Mouse (Mus musculus) 3T3-L1 (cell line): ENCODE results near the gene Prkch.
A peak's percentile ranks its signal among the peaks of the same experiment; 100 is the strongest.

Experiments
- DNase-seq: peaks from one replicate; pipeline ENCODE4 v3.0.0-alpha.2; 2015; ENCODE audit warnings: low read depth, low spot score

Gene Prkch

DNA sequence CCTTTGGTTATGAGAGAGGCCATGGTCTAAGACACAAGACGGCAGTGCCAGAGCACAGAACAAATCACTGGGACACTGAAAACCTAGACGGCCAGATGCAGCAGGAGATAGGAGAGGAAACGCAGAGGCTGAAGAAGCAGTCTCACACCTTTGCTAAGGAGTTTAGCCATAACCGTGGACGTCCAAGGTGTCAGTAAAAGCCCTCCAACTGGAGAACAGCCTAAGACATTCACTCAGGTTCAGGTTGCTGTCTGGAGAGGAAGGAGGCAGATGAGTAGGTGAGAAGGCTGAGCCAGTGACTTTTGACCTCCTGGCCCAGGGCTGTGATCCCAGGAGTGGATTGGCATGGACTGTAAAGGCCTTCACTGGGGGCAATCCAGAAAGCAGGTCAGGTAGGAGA lies 130.0 kb downstream of the Prkch start:
- no peak for DNase-seq

GRCm38 (mm10) chr12:73715331-73715730 lies 130.7 kb downstream of the Prkch start:
- DNase-seq, result no peak

DNA sequence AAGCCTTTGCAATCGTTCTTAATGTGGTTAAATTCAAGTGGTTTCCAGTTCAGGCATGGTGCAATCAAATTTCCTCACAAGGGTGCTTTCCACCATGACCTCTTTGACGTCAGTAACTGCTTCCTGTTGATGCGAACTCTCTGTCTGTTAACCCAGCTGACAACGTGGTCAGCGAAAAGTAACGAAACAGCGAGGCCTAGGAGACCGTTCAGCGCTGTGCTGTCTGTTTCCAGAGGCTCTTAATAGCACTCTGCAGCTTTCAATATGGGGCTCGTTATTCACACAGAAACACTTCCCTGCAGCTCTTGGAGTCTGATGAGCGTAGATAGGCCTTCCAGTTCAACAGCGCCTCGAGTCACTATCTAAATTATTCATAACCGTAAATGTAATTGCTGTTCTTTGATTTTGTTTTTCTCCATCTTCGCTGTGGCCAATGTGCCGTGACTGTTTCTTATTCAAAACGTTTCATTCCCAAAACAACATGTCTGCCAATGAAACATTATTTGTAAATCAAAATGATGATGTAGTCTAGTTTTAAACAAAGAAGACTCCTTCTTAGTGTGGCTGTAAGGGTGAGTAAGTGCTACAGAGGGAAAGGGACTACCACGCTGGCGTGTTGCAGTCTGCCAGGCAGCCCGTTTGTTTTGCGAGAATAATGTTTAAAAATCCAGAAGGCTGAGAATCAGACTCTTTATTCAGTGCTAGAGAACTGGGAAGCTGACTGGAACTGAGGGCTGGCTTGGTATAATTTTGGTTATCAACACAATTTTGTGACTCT lies 131.5 kb downstream of the Prkch start:
- no peak for DNase-seq

- DNase-seq, result no peak
These were observed 133.4 kb downstream of the Prkch start for GRCm38 (mm10) chr12:73718036-73718435.

- no peak for DNase-seq
These were observed 135.2 kb downstream of the Prkch start for GRCm38 (mm10) chr12:73719816-73720215.

DNA sequence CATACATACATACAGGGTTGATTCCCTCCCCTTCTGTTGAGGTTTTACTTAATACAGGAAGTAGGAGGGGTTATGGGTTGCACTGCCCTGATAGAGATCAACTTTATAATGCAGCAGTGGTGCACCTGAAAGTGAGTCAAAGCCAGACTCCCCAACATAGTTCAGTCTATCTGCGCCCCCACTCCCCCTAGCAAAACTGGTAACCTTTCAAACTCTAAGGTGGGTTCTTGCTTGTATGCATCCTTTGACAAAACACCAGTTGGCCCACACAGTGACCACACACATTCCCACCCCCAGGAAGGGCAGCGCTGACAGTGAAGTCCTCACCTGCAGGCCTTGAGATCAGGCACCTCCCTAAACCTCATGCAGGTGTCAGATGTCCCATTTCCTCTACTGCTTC lies 135.9 kb downstream of the Prkch start:
- DNase-seq, result no peak

- DNase-seq, result no peak
These were observed 137.5 kb downstream of the Prkch start for GRCm38 (mm10) chr12:73722060-73722459.

- no peak for DNase-seq
These were observed 138.5 kb downstream of the Prkch start for GRCm38 (mm10) chr12:73723067-73723466.

- DNase-seq, result no peak
These were observed 139.3 kb downstream of the Prkch start for GRCm38 (mm10) chr12:73723887-73724286.

DNA sequence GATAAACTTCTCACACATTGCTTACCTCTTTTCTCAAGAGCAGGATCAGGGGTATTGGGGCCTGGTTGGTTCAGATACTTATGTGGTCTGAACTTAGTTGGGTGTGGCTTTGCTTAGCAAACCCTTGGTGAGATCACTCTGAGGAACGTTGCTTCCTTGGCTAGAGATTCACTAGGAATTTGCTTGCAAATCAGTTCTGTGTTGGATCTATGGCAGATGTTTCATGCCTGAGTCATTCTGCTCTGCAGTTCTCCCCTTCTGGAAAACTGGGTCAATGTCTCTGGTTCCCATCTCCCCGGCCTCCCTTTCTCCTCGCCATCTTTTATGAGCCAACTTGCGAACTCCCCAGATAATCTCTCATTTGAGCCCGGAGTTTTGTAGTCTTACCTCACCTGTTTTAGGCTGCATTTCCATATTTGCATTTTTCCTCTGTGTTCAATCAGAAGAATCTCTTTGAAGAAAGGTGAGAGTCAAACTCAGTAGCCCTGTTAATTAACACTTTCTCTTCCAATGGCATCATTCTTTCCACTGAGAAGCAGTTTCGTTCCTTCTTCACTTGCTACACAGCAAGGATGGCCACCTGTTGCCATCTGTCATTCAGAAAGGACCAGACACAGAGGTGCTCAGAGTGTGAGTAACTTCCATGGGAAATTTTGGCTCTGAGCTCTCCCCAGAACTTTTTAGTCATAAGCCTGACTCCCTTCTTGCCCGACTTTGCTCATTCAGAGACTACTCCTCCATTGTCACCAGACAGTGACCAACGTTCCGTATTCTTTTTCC lies 141.4 kb downstream of the Prkch start:
- DNase-seq, result peak; percentile 95

DNA sequence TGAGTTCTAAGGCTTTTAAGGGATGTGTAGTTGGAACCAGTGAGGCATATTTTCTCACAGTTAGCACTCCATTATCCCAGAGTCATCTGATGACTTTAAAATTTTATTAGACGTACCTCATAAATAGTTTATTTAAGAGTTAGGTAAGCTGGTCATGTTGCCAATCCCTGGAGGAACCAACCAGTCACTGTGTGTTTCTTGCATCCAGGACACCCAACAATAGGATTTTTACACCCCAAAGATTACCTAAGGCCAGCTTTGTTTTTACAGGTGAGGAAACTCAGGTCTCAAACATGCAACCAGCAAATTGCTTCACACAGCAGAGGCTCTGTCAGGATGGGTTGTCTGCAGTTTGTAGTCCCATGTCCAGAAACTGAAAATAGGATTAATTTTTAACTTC lies 142.4 kb downstream of the Prkch start:
- DNase-seq, result no peak

- DNase-seq, result peak; percentile 63
These were observed 146.0 kb downstream of the Prkch start for GRCm38 (mm10) chr12:73730603-73731002.

DNA sequence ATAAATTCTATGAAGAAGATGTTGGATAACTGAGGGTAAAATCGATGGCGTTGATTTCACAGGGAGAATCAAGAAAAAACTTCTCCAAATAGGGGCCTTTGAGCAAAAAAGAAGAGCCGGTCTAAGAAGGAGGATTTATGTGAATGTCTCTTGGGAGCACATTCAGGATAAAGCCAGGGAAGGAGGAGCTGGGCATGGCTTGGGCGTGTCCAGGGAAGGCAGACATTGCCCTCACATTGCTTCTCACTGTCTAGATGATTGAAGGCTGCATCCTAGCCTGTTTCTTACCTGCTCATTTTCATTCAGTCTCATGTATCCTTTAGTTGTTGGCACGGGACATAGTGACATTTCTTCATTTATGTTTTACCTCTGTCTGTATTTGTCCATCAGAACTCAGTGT lies 146.5 kb downstream of the Prkch start:
- peak; percentile 37 for DNase-seq

GRCm38 (mm10) chr12:73731848-73732540 lies 147.4 kb downstream of the Prkch start:
- no peak for DNase-seq

DNA sequence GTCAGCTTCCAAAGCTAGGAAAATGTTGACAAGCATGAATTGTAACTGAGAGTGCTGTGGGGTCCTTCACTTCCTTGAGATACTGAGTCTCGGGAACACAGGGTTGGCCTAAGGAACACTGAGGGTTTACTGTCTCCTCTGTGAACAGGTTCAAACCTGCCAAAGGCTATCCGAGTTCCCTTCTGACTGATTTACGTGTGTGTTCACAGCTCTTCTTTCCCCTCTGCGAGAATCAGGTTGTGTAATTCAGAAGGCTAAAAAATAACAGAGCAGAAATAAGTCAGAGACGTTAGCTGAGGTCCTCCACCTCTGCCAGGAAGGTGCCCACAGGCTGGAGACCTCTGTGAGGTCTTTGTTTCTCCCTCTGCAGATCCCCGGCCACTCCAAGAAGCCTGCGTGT lies 148.3 kb downstream of the Prkch start:
- no peak for DNase-seq

DNA sequence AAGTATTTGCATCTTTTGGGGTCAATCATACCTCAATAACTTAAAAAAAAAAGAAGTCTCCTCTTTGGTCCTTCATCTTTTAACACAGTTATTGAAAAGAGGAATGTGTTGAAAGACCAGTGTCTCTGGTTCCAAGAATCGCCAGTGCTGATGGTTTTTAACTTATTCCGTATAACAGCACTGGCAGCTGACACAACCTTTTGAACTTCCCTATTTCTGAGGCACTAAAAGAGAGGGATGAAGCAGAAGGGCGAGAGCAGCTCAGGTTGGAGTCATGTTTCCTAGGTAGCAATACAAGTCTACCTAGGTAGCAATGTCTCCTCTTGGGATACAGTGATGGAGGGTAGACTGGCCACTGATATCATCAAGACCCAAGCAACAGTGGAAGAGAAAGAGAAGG lies 152.3 kb downstream of the Prkch start:
- no peak for DNase-seq

DNA sequence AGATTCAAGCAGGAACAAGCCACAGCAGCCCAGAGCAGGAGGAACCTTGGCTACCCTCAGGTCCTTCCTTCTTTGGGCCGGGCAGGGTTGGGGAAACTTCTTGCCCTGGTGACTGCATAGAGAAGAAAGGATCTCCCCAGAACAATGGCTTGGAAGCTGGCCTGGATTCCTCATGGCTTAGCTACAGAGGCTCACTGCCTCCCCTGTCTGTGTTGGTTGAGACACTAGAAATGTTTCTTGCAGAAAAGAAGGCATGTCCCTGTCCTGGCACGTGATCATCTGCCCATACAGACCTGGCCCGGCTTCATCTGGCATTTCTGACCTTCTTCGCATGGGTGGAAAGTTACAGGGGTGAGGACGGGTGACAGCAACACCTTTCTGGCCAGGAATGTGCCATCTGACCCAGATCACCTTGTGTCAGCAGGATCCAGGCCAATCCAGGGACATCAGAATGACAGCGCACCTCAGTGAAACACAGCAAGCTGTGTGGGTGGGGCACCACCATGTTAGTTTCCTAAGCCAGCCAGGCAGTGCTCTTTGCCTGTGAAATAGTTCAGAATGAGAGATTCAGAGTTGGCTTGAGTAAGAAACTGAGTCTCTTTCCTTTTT lies 155.1 kb downstream of the Prkch start:
- no peak for DNase-seq

- no peak for DNase-seq
These were observed 158.0 kb downstream of the Prkch start for GRCm38 (mm10) chr12:73742577-73742976.

- no peak for DNase-seq
These were observed 158.5 kb downstream of the Prkch start for GRCm38 (mm10) chr12:73743087-73743486.

DNA sequence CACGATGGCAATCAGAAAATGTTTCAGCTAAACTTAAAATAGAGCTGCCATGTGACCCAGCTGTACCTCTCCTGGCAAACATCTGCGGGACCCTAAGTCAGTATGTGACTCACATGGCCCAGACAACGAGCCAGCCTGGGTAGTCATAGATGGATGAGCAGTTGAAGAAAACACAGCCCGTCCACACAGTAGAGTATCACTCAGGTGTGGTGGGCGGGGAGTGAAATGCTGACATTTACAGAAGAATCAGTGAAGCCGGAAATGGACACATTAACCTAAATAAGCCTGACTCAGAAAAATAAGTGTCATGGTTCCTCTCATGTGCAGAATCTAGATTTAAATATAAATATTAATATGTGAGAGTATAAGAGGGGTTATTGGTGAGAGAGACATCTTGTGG lies 161.5 kb downstream of the Prkch start:
- DNase-seq, result no peak

GRCm38 (mm10) chr12:73748373-73748772 lies 163.8 kb downstream of the Prkch start:
- no peak for DNase-seq
